Mouse (Mus musculus) testis, adult 2 months (tissue): Measurements from ENCODE around the gene Ntf5.

Experiments
- CTCF ChIP-seq: fragments of 200-500 bp; IDR thresholded peaks from 2 replicates; pipeline ENCODE4 v1.5.1; 2012; ENCODE audit warnings: low read depth, mild to moderate bottlenecking, inconsistent platforms, low read length, moderate library complexity; ENCODE audit not compliant: control insufficient read depth, insufficient read depth, insufficient replicate concordance
- POLR2A ChIP-seq: fragments of 200-500 bp; IDR thresholded peaks from 2 replicates; pipeline ENCODE4 v1.6.1; 2012; ENCODE audit warnings: low read depth, mild to moderate bottlenecking, inconsistent platforms, low read length, moderate library complexity; ENCODE audit not compliant: control insufficient read depth

DNA sequence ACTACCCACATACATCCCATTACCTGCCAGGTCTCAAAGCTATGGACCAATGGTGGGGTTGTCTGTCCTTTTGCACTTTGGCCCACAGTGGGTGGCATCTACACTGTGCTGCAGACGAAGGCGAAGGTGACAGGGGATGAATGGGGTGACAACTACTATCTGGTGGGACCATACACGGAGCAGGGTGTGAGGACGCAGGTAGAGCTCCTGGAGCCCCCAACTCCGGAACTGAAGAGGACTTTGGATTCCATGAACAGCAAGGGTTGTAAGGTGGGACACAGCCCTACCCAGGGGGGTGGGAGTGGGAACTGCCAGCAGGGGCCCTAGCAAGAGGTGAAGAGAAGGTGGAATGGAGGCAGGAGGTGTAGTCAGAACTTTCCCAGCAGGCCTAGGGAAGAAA is 22.9 kb downstream of the Ntf5 start:
- TF ChIP-seq CTCF = no peak
- TF ChIP-seq POLR2A = no peak
